Comparison of ENCODE assay signal across 8 mouse cellular contexts in genomic region chr14:33978604-33979059, GRCm38 (mm10). TPM values are rescaled to one million over a fixed set of nuclear protein-coding genes. Genes with fewer than 3 reads are reported as not detected.
DNase-seq lines count a peak whose midpoint lies in the region; ATAC-seq lines count a peak whose summit lies in the region.

TSS of gene Zfp488 (minus strand) at chr14:33978764.

- no peaks in the 10 kb centered on the region for H3K36me3 ChIP-seq in midbrain, embryonic 13.5 days

- peak; percentile 77 for ATAC-seq in midbrain, embryonic 13.5 days
- no peak for ATAC-seq in activated CD4-positive, CD25-positive, alpha-beta regulatory T cell, adult 4 months
- no peak for ATAC-seq in megakaryocyte-erythroid progenitor cell, adult 5-6 weeks (replicated peaks; ENCODE audit: low FRiP score, low TSS enrichment, poor library complexity, severe bottlenecking)

- H3K4me2 ChIP-seq in midbrain, embryonic 13.5 days (replicated peaks) = peak within 1 kb of the TSS; percentile 74

- H3K27ac ChIP-seq in midbrain, embryonic 13.5 days = no peak within 1 kb of the TSS

- H3K27me3 ChIP-seq in midbrain, embryonic 13.5 days = peaks cover 10% of the 10 kb centered on the region; the same call in 1 of the 2 replicates

- H3K9ac ChIP-seq in midbrain, embryonic 13.5 days (replicated peaks) = peak within 1 kb of the TSS; percentile 60

- no peaks in the 10 kb centered on the region for H3K9me3 ChIP-seq in midbrain, embryonic 13.5 days

- peak; percentile 39 to 44 for DNase-seq in layer of hippocampus, postnatal 10 days (ENCODE audit: low spot score in 2 of 2)
- no peak for DNase-seq in layer of hippocampus, adult 8-10 months (ENCODE audit: low spot score in 2 of 2)
- DNase-seq in embryo, embryonic 10 days (ENCODE audit: low spot score) = peak; percentile 49
- DNase-seq in forelimb bud, embryonic 11.5 days (ENCODE audit: low read depth, low spot score) = peak; percentile 59
- DNase-seq in ovary, postnatal 14 days (ENCODE audit: low spot score) = no peak

- H3K4me3 ChIP-seq in midbrain, embryonic 13.5 days (replicated peaks) = peak within 1 kb of the TSS; percentile 42

- WGBS in midbrain, embryonic 13.5 days = 2% methylated on average over 25 of the region's 25 CpGs

- H3K4me1 ChIP-seq in midbrain, embryonic 13.5 days (replicated peaks) = peaks cover 14% of the 10 kb centered on the region

RNA-seq across cellular contexts. Expression of gene Zfp488, which starts in this region (rescaled TPM):
- total RNA-seq in layer of hippocampus, postnatal 10 days (2021) = 1 to 10 TPM; 5.3 to 5.4 TPM
- total RNA-seq in layer of hippocampus, adult 8-10 months (2022) = 1 to 10 TPM; 3.7 to 5.1 (median 4.3) TPM
- 0.46 and 0.54 TPM in 2 replicates for polyA plus RNA-seq in midbrain, embryonic 13.5 days (2015; fragmentation: Nextera tagmentation; extraction: Ambion mirVana)
- polyA plus RNA-seq in activated CD4-positive, CD25-positive, alpha-beta regulatory T cell, adult 4 months (2017; shearing (Covaris generic)) = not detected
- total RNA-seq in megakaryocyte-erythroid progenitor cell, adult 5-6 weeks (2014; fragmentation: Nextera tagmentation) = 0.10 TPM in 1 of 2 replicates, not detected in the other
- total RNA-seq in megakaryocyte-erythroid progenitor cell, adult 5-6 weeks (2017) = 0.19 TPM in 1 of 2 replicates, not detected in the other

Comparison
In these comparisons a context has a peak if more than half of its experiments do, and no peak if none do; other contexts are left out.
1. DNase-seq: peak in layer of hippocampus, postnatal 10 days (2 of 2), embryo, embryonic 10 days (single experiment) and forelimb bud, embryonic 11.5 days (single experiment); none in layer of hippocampus, adult 8-10 months (0 of 2) and ovary, postnatal 14 days (single experiment).
2. Peak in ATAC-seq, H3K4me3 ChIP-seq, H3K9ac ChIP-seq and H3K4me2 ChIP-seq in midbrain, embryonic 13.5 days; RNA of the gene not detected or under 1 TPM.